Mouse (Mus musculus) right cerebral cortex, postnatal 14 days (tissue): ENCODE data around the gene Iqch.

Source experiments
- DNase-seq: peaks from one replicate; pipeline ENCODE4 v3.0.0; 2022

Gene Iqch

DNA sequence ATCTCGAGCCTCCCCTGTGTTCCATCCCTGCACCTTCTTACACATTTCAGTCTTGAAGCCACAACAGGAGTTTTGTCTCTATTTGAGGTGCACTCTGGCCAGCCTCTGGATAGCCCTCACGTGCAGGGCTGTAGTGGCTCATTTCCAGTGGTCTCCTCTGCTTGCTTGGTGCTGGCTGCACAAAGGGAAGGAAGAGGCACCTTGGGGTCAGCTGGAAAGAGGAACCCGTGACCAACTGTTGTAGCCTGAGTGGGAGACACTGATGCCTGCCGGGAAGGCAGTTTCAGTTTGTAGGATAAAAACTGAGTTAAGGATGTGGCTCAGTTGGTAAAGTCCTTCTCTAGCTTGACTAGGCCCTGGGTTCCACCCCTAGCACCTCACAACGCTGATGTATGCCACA lies 9.7 kb upstream of the Iqch start:
- no peak for DNase-seq

DNA sequence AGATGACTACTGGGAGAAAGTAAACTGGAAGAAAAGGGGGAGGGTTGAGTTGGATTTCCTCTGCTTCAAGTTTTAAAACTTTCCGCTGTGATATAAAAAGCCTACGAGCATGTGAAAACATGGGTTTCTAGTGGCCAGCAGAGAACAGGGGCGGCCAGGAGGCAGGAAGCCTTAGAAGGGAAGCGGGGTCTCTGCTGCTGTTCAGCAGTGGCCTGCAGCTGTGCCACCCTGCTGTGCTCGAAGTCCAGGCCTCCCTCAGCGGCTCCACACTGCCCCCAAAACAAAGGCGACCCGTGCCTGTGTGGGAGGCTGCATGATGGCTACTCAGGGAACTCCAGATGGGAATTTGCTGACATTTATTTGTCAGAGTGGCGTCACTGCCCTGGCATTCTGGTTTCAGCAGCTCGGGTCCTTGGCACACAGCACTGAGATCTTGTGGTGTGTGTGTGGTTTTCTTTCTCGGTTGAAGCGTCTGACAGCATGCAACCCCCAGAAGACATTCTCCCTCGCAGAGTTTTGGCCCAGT lies 8.6 kb upstream of the Iqch start:
- DNase-seq: peak; percentile 11

DNA sequence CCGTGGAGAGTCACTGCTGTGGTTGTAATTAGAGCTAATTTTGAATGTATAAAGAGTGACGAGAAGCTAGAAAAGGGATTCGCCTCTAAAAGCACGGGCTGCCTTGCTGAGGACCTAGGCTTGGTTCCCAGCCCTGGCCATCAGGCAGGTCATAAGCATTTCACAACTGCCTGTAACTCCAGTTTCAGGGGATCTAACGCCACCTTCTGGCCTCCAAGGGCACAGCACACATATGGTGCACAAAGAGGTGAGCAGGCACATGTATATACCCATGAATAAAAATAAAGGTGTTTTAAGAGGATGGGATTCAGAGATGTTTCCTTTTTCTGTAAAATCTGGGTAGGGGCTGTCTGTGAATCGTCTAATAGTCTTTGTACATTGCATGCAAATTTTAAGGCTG lies 7.9 kb upstream of the Iqch start:
- DNase-seq: no peak

DNA sequence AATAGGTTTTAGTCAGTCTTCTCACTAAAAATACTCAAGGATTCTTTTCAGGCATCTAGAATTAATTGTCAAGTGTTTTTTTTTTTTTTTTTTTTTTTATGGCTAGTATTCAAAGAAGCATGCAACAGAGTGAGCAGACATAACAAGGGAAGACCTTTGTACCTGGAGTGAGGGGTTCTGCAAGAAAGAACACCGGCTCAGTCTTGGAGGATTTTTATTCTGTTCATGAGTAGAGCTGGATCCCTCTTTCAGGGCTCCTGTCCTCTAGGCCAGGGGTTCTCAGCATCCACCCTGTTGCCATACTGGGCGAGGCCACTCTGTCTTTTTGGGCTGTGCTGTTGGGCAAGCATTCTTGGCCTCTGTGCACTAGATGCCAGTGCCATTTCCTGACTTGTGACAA lies 7.5 kb upstream of the Iqch start:
- no peak for DNase-seq

DNA sequence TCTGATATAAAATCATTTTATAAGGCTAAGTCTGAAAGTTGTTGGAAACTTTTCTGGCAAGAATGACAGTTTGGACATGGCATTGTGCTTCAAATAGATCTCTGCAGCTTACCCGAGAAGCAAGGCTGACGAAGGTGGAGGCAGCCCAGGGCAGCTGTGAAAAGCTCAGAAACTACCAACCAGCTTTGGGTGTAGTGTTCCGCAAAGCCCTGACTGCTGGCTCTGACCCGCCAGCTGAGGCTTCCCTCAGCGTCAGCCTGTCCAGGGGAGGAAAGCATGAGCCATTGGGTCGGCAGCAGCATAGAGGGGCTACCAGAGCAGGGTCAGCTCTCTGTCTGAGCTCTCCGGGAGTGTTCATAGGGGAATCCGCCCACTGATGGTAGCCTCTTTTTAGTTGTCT lies 7.0 kb upstream of the Iqch start:
- no peak for DNase-seq

DNA sequence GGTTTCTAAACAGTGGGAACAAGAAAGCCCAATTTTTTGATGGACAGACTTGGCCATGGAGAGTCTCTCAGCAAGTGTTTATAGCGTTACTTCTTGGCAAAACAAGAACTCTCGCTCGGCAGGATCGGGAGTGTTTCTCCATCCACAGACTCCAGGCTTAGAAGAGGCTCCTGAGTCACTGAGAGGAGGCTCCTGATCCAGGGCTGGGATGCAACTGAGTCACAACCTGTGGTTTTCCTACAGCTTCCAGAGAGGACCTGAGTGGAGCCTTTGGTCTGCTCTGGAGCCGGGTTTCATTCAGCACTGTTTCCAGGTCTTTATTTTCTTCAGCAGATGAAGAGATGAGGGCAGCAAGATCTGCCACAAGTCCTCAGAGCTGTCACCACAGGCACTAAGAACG lies 5.7 kb upstream of the Iqch start:
- no peak for DNase-seq

DNA sequence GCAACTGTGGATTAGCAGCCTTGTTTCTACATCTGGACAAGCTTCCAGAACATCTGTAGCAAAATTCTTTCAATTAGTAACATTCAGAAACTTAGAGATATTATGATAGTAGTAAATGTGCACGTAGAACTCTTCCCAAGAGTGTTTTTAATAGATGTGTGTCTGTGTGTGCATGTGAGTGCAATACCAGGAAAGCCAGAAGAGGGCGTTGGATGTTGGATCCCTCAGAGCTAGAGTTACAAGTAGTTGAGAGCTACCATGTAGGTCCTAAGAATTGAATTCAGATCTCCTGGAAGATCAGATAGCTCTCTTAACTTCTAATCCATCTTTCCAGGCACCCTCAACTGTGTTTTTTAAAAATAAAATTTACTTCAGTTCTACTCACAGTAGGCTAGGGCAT lies 4.3 kb upstream of the Iqch start:
- no peak for DNase-seq

DNA sequence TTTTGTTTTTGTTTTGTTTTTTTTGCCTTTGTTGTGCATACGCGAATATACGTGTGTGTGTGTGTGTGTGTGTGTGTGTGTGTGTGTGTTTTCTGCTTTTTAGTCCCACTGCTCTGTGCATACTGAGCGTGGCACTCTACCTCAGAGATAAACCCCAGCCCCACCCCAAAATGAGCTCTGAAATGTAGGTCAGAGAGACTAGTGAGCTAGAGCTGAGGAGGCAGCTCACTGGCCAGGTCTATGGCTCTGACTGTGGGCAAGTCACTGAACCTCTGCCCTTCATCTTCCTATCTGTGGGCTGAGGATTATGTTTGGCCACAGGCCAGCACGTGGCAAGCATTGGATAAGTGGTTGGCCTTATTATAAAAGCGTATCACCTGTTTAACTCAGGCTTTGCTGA lies 1.6 kb upstream of the Iqch start:
- DNase-seq: no peak

DNA sequence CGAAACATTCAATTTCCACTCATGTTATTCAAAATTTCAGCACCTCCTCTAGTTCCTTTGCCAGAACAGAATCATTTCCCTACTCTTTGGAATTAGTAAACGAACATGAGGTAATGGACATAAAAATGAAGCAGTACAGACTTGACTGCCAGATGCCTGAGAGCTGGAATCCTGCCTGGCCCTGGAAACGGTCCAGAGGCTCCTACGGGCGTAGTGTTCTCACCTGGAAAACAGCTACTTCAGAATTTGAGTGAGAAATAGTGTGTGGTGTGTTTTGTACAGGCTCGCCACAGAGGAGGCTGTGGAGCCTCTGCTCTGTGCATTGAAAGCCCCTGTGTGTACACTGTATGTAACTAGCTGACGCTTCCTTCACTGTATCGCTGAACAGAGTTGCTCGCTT lies 5.6 kb downstream of the Iqch start:
- DNase-seq: peak; percentile 36

DNA sequence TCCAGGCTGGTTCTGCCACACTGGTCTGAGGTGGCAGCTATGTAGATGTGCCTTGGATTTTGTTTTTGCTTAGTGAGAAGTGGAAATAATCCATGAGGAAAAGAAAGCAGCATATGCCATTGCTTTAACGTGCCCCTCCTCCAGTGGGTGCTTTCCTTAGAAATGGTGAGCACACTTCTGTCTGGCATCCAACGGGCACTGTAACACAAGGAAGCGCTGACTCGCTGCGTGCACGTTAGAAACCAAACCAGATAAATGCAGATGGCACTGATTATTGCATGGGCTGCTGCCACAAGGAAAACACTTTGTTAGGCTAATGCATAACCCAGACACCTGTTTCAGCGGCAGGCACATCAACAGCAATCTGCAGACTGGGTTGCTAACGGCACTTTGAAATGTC lies 6.6 kb downstream of the Iqch start:
- DNase-seq: no peak

DNA sequence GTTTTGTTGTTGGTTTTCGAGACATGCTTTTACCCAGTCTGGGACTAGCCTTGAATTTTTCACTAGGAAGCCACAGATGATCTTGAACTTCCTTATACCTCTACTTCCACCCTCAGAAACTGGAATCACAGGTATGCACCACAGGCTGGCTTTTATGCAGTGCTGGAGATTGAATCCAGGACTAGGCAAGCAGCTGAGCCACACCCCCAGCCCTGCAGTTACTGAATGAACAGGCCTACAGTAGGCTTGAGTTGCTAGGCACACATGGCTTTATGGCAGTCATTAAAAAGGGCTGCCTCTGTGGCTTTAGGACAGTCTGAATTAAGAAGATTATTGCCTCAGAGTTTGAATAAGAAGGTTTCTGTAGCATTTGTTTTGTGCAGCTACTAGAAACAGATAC lies 7.3 kb downstream of the Iqch start:
- no peak for DNase-seq

DNA sequence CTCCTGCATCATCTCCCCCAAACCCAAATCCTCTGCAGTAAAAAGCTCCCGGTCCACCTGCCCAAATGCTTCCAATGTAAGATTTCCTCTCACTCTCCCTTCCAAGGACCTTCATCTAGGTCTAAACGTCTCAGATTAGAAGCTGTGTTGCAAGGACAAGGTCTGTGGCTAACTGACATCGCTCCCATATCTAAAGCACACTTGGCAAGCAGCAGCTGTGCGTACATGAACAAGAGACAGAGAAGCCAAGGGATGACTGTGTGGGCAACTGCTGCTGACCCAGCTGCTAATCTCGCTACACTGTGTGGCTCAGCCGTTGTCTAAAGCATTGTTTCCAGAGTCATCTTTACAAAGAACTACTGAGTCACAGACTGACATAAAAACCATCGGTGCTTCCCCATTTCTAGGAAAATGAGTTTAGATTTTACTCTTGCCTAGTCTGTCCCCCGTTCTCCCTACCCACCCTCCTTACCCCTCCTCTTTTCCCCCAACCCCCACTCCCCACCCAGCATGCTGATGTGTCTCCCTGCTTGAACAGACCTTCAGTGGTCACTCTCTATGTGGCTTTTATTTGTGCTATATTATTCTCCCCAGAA lies 10.5 kb downstream of the Iqch start:
- no peak for DNase-seq

DNA sequence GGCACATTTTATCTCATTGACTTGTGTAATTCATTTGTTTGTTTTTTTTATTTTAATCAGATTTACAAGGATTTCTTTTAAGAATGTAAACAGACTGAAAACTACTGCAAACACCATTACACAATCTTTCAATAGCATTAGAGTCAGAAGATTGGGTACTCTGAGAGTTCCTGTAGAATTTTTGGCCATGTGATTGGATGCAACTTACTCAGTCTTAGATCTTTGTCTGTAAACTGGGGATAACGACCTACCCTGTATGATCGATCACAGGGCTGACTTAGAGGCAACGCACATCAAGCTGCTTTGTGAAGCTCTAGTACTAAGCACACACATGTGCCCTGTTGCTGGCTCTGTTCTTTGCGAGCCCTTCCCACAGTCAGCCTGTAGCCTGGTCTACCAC lies 11.7 kb downstream of the Iqch start:
- DNase-seq: no peak

DNA sequence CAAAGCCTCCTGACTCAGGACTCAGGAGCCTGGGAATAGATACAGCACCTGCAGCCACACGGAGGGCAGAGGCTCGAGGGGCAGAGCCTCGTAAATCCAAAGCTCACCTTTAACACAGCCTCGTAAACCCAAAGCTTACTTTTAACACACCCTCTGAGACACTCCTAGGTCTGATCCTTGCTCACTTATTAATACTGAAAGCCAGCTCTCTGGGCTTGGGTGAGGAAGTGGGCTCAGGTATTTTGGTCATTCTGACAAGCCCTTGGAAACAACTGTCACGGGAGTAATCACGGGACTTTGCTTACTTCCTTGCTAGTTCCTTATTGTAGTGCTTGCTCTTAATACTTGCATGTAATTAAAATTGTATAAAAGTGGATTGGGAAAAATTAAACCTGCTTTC lies 13.1 kb downstream of the Iqch start:
- DNase-seq: no peak

DNA sequence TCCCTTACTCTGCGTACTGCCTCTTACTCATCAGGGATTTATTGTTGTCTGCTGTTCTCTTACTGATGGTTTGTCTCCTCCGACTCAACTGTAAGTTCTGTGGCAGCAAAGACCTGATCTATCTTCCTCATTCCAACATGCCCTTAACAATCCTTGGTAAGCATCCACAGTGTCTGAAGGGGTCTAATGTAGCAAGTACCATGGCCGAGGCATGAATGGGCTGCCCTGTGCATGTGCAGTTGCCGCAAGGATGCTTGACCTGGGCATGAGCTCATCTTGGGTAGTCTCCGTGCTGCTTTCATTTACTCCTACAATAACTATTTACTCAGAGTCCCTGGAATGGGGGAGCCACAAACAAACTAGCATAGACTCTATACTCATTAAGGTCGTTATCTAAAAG lies 17.0 kb downstream of the Iqch start:
- DNase-seq: no peak

DNA sequence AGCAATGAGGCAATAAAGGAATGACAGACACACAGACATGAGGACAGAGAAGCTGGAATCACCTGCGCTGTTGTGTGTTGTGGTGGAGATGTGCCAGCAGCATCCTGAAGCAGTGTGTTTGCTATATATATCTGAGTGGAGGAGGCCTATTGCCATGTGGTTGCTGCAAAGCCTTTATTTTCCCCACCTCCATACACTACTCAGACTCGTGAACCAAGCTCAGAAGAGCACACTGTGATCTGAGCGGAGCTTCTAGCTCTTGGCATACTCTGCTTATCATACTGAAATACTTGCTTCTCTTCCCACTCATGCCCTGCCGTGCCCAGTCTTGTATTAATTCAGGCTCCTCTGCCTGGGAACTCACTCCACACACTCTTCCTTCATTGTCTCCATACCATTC lies 20.5 kb downstream of the Iqch start:
- DNase-seq: no peak

DNA sequence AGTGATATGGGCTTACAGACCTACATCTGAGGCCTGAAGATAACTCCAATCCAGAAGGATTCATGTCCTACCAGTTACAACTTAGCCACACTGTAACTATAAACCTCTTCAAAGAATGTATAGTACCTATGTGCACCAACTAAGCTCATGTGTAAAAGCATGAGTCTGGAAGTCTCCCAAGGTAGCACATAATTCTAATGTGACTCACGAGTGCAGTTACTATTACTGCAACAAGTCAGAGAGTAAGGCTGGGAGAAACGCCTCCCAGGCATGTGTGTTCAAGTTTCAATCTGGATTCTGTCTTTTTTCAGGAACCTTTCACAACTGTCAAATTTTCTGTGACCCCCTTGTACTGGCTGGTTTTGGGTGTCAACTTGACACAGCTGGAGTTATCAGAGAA lies 22.2 kb downstream of the Iqch start:
- no peak for DNase-seq

DNA sequence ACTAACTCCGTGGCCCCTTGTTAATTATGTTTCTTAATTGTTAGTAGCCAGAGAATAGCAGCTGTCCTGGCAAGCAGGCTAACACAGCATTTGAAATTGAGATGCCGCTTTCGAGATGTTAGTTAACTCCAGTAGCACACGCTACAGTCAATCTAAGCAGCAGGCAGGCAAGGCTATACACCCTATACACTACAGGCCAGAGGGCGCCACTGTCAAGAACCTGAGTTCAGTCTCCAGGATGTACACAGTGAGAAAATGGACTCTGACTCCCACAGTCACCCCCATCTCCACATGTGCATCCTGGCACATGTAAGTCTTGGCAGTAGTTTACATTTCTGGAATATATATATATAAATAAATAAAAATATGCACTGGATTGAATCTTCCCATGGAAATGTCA lies 22.6 kb downstream of the Iqch start:
- DNase-seq: no peak

DNA sequence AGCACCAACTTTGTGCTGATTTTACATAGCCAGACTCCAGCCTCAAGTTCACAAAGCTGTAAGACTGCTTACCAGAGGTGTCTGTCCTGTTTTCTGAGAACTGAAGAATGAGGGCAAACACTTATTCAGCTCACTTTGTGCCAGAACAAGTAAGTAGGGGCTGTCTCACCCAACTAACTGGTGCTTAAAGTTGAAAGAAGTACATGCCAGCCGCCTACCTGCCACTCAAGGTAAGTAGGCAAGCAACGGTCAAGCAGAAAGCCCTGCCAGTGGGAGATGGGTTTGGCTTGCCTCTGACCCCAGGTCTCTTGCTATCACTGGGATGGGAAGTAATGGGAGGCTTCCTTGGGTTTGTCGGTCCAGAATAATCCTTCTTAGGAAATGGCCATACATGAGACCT lies 24.8 kb downstream of the Iqch start:
- DNase-seq: no peak

DNA sequence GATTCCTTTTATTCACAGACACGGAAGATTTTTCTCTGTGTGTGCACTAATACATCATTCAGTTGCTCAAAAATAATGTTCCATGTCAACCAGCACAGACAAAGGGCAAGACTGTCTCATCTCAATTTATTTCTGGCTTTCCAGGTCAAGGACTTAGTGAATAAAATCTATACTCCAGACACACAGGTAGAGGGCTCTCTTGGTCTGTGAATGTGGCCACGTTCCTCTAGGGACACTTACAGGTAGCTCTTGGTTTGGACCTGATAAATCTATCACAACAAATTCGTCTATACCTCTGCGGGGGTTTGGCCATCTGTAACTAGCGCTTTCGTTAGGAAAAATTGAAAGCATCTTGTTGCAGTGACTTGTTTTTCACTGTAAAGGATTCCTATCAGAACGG lies 29.4 kb downstream of the Iqch start:
- no peak for DNase-seq

DNA sequence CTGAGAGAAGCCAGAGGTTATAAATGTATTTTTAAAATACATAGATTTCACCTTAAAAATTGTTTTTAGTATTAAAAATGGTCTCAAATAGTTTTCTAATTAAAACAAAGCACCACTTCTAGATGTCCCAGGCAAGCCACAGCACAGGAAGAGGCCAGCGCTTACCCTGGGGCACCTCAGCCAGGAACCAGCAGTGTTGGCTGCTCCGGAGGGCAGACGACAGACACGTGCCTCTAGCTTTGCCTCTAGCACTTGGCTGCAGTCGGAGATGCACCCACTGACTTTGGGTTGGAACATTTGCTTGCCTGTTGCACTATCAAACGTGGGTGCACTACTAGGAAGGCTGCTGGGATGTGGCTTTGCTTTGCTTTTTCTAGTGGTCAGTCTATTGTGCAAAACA lies 30.4 kb downstream of the Iqch start:
- no peak for DNase-seq

DNA sequence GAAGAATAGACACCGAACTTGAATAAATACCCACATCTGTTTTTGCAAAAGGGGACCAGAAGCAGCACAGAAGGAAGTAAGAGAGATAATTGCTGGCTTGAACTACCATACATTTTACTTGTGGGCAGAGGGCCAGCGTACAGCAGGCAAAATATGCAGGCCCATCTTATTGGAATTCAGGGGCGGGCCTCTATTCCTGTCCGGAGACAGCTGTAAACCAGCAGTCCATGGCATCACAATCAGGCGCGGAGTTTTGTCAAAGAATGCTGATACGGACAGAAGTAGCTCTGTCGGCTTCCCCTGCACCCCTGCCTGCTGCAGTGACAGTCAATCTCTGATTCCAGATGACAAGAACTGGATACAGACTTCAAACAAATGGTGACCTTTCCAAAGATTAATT lies 33.5 kb downstream of the Iqch start:
- no peak for DNase-seq

DNA sequence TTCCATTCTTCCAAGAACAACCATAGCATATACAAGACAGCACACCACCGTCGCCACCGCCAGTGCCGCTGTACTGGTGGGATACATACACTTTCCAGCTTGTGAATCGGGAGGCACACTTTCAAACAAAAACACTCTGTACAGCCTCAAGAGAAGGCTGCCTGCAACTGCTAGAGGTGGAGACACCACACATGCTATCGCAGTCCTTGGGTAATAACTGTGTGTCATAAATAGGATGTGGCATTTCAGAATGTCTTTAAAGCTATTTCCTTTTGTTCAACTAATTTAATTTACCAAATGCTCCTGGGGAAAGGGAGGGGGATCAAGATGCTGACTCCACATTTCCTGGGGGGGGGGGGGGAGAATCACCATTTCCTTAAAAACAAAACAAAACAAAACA lies 34.0 kb downstream of the Iqch start:
- DNase-seq: no peak

DNA sequence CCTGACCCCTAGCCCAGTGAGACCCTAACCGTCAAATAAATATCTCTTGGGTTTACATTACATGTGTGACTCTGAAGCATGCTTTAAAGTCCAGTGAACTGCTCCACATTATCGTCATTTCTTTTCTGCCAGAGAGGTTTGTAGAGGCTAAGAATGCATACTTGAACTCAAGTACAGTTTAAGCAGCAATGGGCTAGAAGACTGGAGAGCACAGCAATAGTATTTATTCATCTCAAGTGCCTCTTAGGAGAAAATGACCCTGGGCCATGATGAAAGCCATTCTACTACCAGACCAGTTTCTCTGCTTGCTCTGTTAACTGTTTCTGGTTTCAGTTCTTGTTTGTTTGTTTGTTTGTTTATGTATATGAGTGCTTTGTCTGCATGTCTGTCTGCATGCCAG lies 38.9 kb downstream of the Iqch start:
- no peak for DNase-seq

DNA sequence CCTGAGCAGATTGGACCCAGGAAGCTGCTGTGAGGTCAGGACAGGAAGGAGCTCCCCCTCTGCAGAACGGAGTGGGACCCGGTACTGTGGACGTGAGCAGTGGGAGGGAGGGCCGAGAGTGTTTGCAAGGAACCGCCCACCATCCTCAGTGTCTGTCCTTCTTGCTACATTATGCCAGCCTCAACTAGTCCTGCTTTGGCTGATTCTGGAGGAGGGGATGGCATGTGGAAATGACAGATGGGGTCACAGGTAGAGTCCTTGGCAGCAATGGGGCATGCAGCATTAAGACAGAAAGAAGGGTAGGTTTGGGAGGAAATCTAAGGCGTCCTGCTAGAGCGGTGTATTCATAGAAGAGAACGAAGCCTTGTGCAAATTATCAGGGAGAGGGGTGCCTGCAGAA lies 40.4 kb downstream of the Iqch start:
- no peak for DNase-seq

DNA sequence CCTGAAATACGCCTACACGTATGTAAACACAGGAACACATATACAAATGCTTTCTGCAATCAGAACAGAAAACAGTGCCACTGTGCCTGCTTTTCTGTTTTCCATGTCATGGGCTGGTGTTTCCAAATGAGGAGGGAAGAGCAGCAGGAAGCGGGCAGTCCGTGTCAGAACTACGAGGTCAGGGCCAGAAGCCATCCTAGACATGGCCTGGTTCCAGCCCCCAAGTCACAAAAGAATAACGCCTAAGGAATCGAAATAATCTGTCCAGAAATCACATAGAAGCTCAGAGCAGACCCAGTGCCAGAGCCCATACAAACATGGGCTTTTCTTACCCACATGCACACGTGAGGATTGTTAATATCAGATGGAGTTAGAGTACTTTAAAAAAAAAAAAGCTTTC lies 45.4 kb downstream of the Iqch start:
- no peak for DNase-seq
